Mouse (Mus musculus) brain, embryonic 14.5 days (tissue): ENCODE results near the gene Lrrc61.

Source experiments
- CTCF ChIP-seq: fragments of 200-500 bp; IDR thresholded peaks from 2 replicates; pipeline ENCODE4 v1.5.1; 2012; ENCODE audit warnings: inconsistent platforms, mild to moderate bottlenecking, moderate library complexity, borderline replicate concordance; ENCODE audit not compliant: insufficient read depth, insufficient read length; ENCODE audit errors: extremely low read depth
- POLR2A ChIP-seq: fragments of 200-500 bp; IDR thresholded peaks from 2 replicates; pipeline ENCODE4 v1.6.1; 2012; ENCODE audit warnings: mild to moderate bottlenecking, inconsistent platforms, borderline replicate concordance; ENCODE audit not compliant: poor library complexity, insufficient read depth, insufficient read length, severe bottlenecking; ENCODE audit errors: extremely low read depth

DNA sequence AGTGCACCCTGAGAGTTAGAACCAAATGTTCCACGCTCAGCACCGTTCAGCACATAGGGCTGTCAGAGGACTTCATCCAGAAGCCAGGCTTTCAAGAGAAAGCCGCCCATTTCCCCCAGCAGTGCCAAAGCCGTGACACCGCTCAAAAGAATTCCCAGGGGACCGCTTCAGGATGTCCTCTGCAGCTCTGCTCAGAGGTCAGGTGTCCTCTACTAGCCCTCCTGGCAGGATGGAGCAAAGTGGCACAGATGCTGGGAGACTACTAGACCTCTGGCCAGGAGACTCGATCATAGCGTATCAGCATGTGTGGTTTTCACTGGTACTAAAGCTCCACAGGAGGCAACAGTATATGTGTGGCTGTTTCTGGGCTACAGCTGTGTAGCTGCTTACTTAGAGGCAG lies 19.7 kb upstream of the Lrrc61 start:
- TF ChIP-seq CTCF (no peak), POLR2A (no peak)
